17 mouse cellular contexts compared by ENCODE assay signal in genomic region chr7:88405311-88405710, GRCm38 (mm10). TPM values are rescaled to one million over a fixed set of nuclear protein-coding genes. Genes with fewer than 3 reads are reported as not detected.
"Had no signal": no experiment of that assay in that cellular context is flagged by ENCODE, and none has a peak within 500 bp of the region (broad histone marks: within the 10 kb centered on the region; RNA-seq: fewer than 3 reads in every experiment).

No protein-coding gene starts in this region.

- H3K27me3 ChIP-seq: neural tube, embryonic 15.5 days; stomach, embryonic 15.5 days had no signal

- H3K4me3 ChIP-seq: neural tube, embryonic 15.5 days; stomach, embryonic 15.5 days had no signal

- H3K9ac ChIP-seq: neural tube, embryonic 15.5 days; stomach, embryonic 15.5 days had no signal

- H3K36me3 ChIP-seq: neural tube, embryonic 15.5 days; stomach, embryonic 15.5 days had no signal

- H3K27ac ChIP-seq: neural tube, embryonic 15.5 days; stomach, embryonic 15.5 days; stomach, postnatal 0 days had no signal

- H3K4me2 ChIP-seq: neural tube, embryonic 15.5 days; stomach, embryonic 15.5 days had no signal

- DNase-seq: retina, postnatal 1 day; right cerebral cortex, adult 18-20 months; right cerebral cortex, postnatal 14 days; right cerebral cortex, postnatal 25 days; right cerebral cortex, postnatal 4 days; spleen, adult 18-20 months; thymus, adult 18-20 months; thymus, adult 2 months; thymus, postnatal 14 days; thymus, postnatal 25 days; thymus, postnatal 36 days; thymus, postnatal 4 days had no signal

- H3K4me1 ChIP-seq: neural tube, embryonic 15.5 days; stomach, embryonic 15.5 days had no signal

- H3K9me3 ChIP-seq: stomach, embryonic 15.5 days had no signal

RNA-seq across cellular contexts. Expression of gene Rab38, which starts 24.8 kb away (rescaled TPM):
- total RNA-seq: neutrophil, adult 5-6 weeks had no signal
- polyA plus RNA-seq: testis, adult 2 months had no signal
